Mouse (Mus musculus): ENCODE results near the gene Abhd5. TPM values are rescaled to one million over a fixed set of nuclear protein-coding genes. Genes with fewer than 3 reads are reported as not detected.

The Abhd5 gene
- polyA plus RNA-seq, 2 experiments = 25.1 to 41.1 TPM

GRCm38 (mm10) chr9:122424941-122425608, 73.7 kb downstream of the Abhd5 start:
- Histone ChIP-seq H3K4me1 (ENCODE audit: control insufficient read depth, insufficient read depth, low read length) (0 out of 2 replicates have a peak, but pooled peaks cover 4% of the 10 kb centered on the region), H3K9ac (ENCODE audit: low read depth, low read length, severe bottlenecking) (no peak overlapping the region), H3K27me3 (ENCODE audit: control insufficient read depth, insufficient read depth, low read length) (no peaks in the 10 kb centered on the region), H3K4me3 (replicated peaks; ENCODE audit: low read length) (no peak overlapping the region), H3K4me2 (replicated peaks; ENCODE audit: low read depth, low read length, severe bottlenecking) (no peak overlapping the region), H3K9me3 (ENCODE audit: control insufficient read depth, low read length) (no peaks in the 10 kb centered on the region), H3K27ac (replicated peaks; ENCODE audit: low read depth, low read length) (no peak overlapping the region), H3K36me3 (ENCODE audit: control insufficient read depth, insufficient read depth, low read length) (no peaks in the 10 kb centered on the region)
- TF ChIP-seq POLR2A (IDR thresholded peaks at IDR 0.05; ENCODE audit: borderline replicate concordance, extremely low read depth, insufficient read depth, insufficient read length) = no peak
- DNase-seq (ENCODE audit: low spot score) = no peak
- ATAC-seq (ENCODE audit: low FRiP score, low read depth) = no peak
- WGBS = 41% methylated on average over 14 of the region's 14 CpGs

- H3K4me3 ChIP-seq (replicated peaks; ENCODE audit: low read length) = no peak overlapping the region
- no peaks in the 10 kb centered on the region for H3K9me3 ChIP-seq (ENCODE audit: control insufficient read depth, low read length)
- H3K9ac ChIP-seq (ENCODE audit: low read depth, low read length, severe bottlenecking) = no peak overlapping the region
- no peaks in the 10 kb centered on the region for H3K36me3 ChIP-seq (ENCODE audit: control insufficient read depth, insufficient read depth, low read length)
- ATAC-seq (ENCODE audit: low FRiP score, low read depth) = peak; percentile 37; the same call in 1 of the 2 replicates
- no peak for DNase-seq (ENCODE audit: low spot score)
- H3K27me3 ChIP-seq (ENCODE audit: control insufficient read depth, insufficient read depth, low read length) = no peaks in the 10 kb centered on the region
- no peak for TF ChIP-seq POLR2A (IDR thresholded peaks at IDR 0.05; ENCODE audit: borderline replicate concordance, extremely low read depth, insufficient read depth, insufficient read length)
- WGBS = 48% methylated on average over 12 of the region's 12 CpGs
- H3K27ac ChIP-seq (replicated peaks; ENCODE audit: low read depth, low read length) = no peak overlapping the region
- no peak overlapping the region for H3K4me2 ChIP-seq (replicated peaks; ENCODE audit: low read depth, low read length, severe bottlenecking)
- 0 out of 2 replicates have a peak, but pooled peaks cover 4% of the 10 kb centered on the region for H3K4me1 ChIP-seq (ENCODE audit: control insufficient read depth, insufficient read depth, low read length)
These were observed 77.7 kb downstream of the Abhd5 start for GRCm38 (mm10) chr9:122429058-122429649.

- H3K9ac ChIP-seq (ENCODE audit: low read depth, low read length, severe bottlenecking) = no peak overlapping the region
- 67% methylated on average over 1 of the region's 1 CpGs for WGBS
These were observed 78.3 kb downstream of the Abhd5 start for GRCm38 (mm10) chr9:122429685-122430084.

More at GRCm38 (mm10) chr9:122429685-122430084, 78.3 kb downstream of the Abhd5 start:
- Histone ChIP-seq H3K27me3 (ENCODE audit: control insufficient read depth, insufficient read depth, low read length) (no peaks in the 10 kb centered on the region), H3K27ac (replicated peaks; ENCODE audit: low read depth, low read length) (no peak overlapping the region), H3K36me3 (ENCODE audit: control insufficient read depth, insufficient read depth, low read length) (no peaks in the 10 kb centered on the region), H3K4me1 (ENCODE audit: control insufficient read depth, insufficient read depth, low read length) (0 out of 2 replicates have a peak, but pooled peaks cover 4% of the 10 kb centered on the region), H3K4me2 (replicated peaks; ENCODE audit: low read depth, low read length, severe bottlenecking) (no peak overlapping the region), H3K9me3 (ENCODE audit: control insufficient read depth, low read length) (no peaks in the 10 kb centered on the region), H3K4me3 (replicated peaks; ENCODE audit: low read length) (no peak overlapping the region)
- DNase-seq (ENCODE audit: low spot score) = no peak
- ATAC-seq (ENCODE audit: low FRiP score, low read depth) = no peak
- no peak for TF ChIP-seq POLR2A (IDR thresholded peaks at IDR 0.05; ENCODE audit: borderline replicate concordance, extremely low read depth, insufficient read depth, insufficient read length)

Other genes with a start within 250 kb of the Abhd5 start
- gene Snrk, start 234.3 kb upstream of the Abhd5 start, polyA plus RNA-seq (2012; rRNA removed) = 44.8 and 50.1 TPM in 2 replicates
- gene Snrk, start 234.3 kb upstream of the Abhd5 start, polyA plus RNA-seq (2014; fragmentation: Nextera tagmentation; extraction: Ambion mirVana) = 40.2 and 47.0 TPM in 2 replicates
- 34.4 and 43.5 TPM in 2 replicates for gene Ano10, start 57.2 kb upstream of the Abhd5 start, polyA plus RNA-seq (2012; rRNA removed)
- gene Ano10, start 57.2 kb upstream of the Abhd5 start, polyA plus RNA-seq (2014; fragmentation: Nextera tagmentation; extraction: Ambion mirVana) = 46.5 and 49.4 TPM in 2 replicates